Comparison of ENCODE assay signal across 8 mouse cellular contexts in the genomic region with DNA sequence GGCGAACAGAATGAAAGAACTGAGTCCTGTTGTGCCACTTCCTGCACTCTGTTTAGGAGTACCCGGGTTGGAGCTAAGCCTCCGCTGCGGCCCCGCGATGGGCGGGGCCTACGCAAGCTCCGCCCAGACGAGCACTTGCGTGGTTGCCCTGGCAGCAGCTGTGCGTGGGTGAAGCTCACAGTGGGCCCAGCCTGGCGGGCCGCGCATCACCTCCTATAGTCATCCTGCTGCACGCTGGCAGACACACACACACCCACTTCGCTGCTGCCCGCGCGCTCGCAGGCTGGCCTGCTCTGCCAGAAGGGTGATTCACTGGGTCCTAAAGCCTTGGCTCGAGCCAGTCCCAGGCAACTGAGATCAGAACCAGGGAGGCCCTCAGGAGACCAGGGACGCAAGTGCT. TPM values are rescaled to one million over a fixed set of nuclear protein-coding genes. Genes with fewer than 3 reads are reported as not detected.
DNase-seq lines count a peak whose midpoint lies in the region; ATAC-seq and TF ChIP-seq lines count a peak whose summit lies in the region.

No protein-coding gene starts in this region.

- no peaks in the 10 kb centered on the region for H3K27me3 ChIP-seq in forebrain, embryonic 14.5 days (replicated peaks; ENCODE audit: control insufficient read depth, insufficient read depth, low read length)
- H3K27me3 ChIP-seq in heart, embryonic 16.5 days (ENCODE audit: control insufficient read depth, insufficient read depth, low read length) = no peaks in the 10 kb centered on the region
- H3K27me3 ChIP-seq in midbrain, postnatal 0 days (ENCODE audit: insufficient read depth, low read length) = no peaks in the 10 kb centered on the region
- H3K27me3 ChIP-seq in testis, adult 2 months (ENCODE audit: control insufficient read depth, insufficient read depth, low read length) = no peaks in the 10 kb centered on the region

- DNase-seq in MN1 (ENCODE audit: low spot score) (peak; percentile 94), liver (peak; percentile 77)
- DNase-seq in cerebellum, adult 11 months = peak; percentile 90
- peak; percentile 94 for DNase-seq in forebrain, embryonic 14.5 days (ENCODE audit: low spot score)
- DNase-seq in kidney, postnatal 10 days = peak; percentile 85
- peak; percentile 92 for DNase-seq in midbrain, postnatal 0 days (ENCODE audit: low spot score)

- no peaks in the 10 kb centered on the region for H3K4me1 ChIP-seq in forebrain, embryonic 14.5 days (ENCODE audit: control insufficient read depth, insufficient read depth, low read length)
- H3K4me1 ChIP-seq in heart, embryonic 16.5 days (ENCODE audit: control insufficient read depth, insufficient read depth, low read length) = no peaks in the 10 kb centered on the region
- no peaks in the 10 kb centered on the region for H3K4me1 ChIP-seq in midbrain, postnatal 0 days (ENCODE audit: insufficient read depth, low read length)
- H3K4me1 ChIP-seq in testis, adult 2 months (ENCODE audit: control insufficient read depth, insufficient read depth, low read length) = no peaks in the 10 kb centered on the region; the same call in 1 of the 2 replicates

- 0 out of 2 replicates have a peak overlapping the region, but pooled peaks have one; percentile 39 for H3K27ac ChIP-seq in forebrain, embryonic 14.5 days (ENCODE audit: low read depth, low read length)
- H3K27ac ChIP-seq in heart, embryonic 16.5 days (ENCODE audit: low read length) = no peak overlapping the region
- peak overlapping the region; percentile 40 for H3K27ac ChIP-seq in midbrain, postnatal 0 days (ENCODE audit: low read depth, low read length)
- H3K27ac ChIP-seq in testis, adult 2 months (ENCODE audit: control insufficient read depth, insufficient read depth, low read depth, low read length) = peak overlapping the region; percentile 85

- under 1% methylated on average over 23 of the region's 23 CpGs for WGBS in forebrain, embryonic 14.5 days
- under 1% methylated on average over 23 of the region's 23 CpGs for WGBS in heart, embryonic 16.5 days
- WGBS in midbrain, postnatal 0 days = under 1% methylated on average over 23 of the region's 23 CpGs

- no peaks in the 10 kb centered on the region for H3K9me3 ChIP-seq in forebrain, embryonic 14.5 days (replicated peaks; ENCODE audit: control insufficient read depth, low read length)
- H3K9me3 ChIP-seq in heart, embryonic 16.5 days (replicated peaks; ENCODE audit: control insufficient read depth, low read length) = no peaks in the 10 kb centered on the region
- no peaks in the 10 kb centered on the region for H3K9me3 ChIP-seq in midbrain, postnatal 0 days (ENCODE audit: low read length)

- no peak for TF ChIP-seq CTCF in midbrain, postnatal 0 days (IDR thresholded peaks at IDR 0.05)
- no peak for TF ChIP-seq CTCF in testis, adult 2 months (IDR thresholded peaks at IDR 0.05; ENCODE audit: control insufficient read depth, insufficient read depth, insufficient replicate concordance, low read depth, low read length)

- TF ChIP-seq POLR2A in testis, adult 2 months (IDR thresholded peaks at IDR 0.05; ENCODE audit: control insufficient read depth, low read depth, low read length) = peak; percentile 98

- peak; percentile 100 for ATAC-seq in forebrain, embryonic 14.5 days
- peak; percentile 97 for ATAC-seq in heart, embryonic 16.5 days (replicated peaks; ENCODE audit: extremely low read depth, insufficient read depth, low FRiP score)
- peak; percentile 98 for ATAC-seq in midbrain, postnatal 0 days (ENCODE audit: low FRiP score)

- H3K9ac ChIP-seq in forebrain, embryonic 14.5 days (ENCODE audit: low read length) = peak overlapping the region; percentile 66
- H3K9ac ChIP-seq in heart, embryonic 16.5 days (ENCODE audit: low read length) = peak overlapping the region; percentile 60
- peak overlapping the region; percentile 50 for H3K9ac ChIP-seq in midbrain, postnatal 0 days (replicated peaks; ENCODE audit: low read length, poor library complexity, severe bottlenecking)

- H3K36me3 ChIP-seq in forebrain, embryonic 14.5 days (ENCODE audit: control insufficient read depth, insufficient read depth, low read length) = no peaks in the 10 kb centered on the region
- H3K36me3 ChIP-seq in heart, embryonic 16.5 days (ENCODE audit: control insufficient read depth, insufficient read depth) = no peaks in the 10 kb centered on the region
- H3K36me3 ChIP-seq in midbrain, postnatal 0 days (ENCODE audit: insufficient read depth, low read length) = no peaks in the 10 kb centered on the region
- no peaks in the 10 kb centered on the region for H3K36me3 ChIP-seq in testis, adult 2 months (ENCODE audit: control insufficient read depth, insufficient read depth, low read length)

- peak overlapping the region; percentile 39 for H3K4me3 ChIP-seq in forebrain, embryonic 14.5 days (ENCODE audit: low read depth, low read length)
- peak overlapping the region; percentile 61 for H3K4me3 ChIP-seq in heart, embryonic 16.5 days (ENCODE audit: low read length)
- peak overlapping the region; percentile 41 for H3K4me3 ChIP-seq in midbrain, postnatal 0 days (ENCODE audit: low read depth, low read length)
- H3K4me3 ChIP-seq in testis, adult 2 months (ENCODE audit: control insufficient read depth, low read depth, low read length) = peak overlapping the region; percentile 93

- peak overlapping the region; percentile 57 for H3K4me2 ChIP-seq in forebrain, embryonic 14.5 days (ENCODE audit: low read length)
- H3K4me2 ChIP-seq in heart, embryonic 16.5 days (ENCODE audit: low read depth, low read length) = peak overlapping the region; percentile 79
- peak overlapping the region; percentile 59 for H3K4me2 ChIP-seq in midbrain, postnatal 0 days (ENCODE audit: low read depth, low read length, poor library complexity, severe bottlenecking)

RNA-seq across cellular contexts. Expression of a gene that starts 30.3 kb away (rescaled TPM):
- polyA plus RNA-seq in forebrain, embryonic 14.5 days (2014; fragmentation: Nextera tagmentation; extraction: Ambion mirVana) = 0.69 and 0.85 TPM in 2 replicates
- 0.09 and 0.12 TPM in 2 replicates for polyA plus RNA-seq in heart, embryonic 16.5 days (2015; fragmentation: Nextera tagmentation; extraction: Ambion mirVana)
- total RNA-seq in midbrain, postnatal 0 days (2014; rRNA removed) = 1.5 and 1.7 TPM in 2 replicates
- 0.66 and 0.88 TPM in 2 replicates for polyA plus RNA-seq in midbrain, postnatal 0 days (2015; fragmentation: Nextera tagmentation; extraction: Ambion mirVana)
- polyA plus RNA-seq in testis, adult 2 months (2012; rRNA removed) = 184 and 257 TPM in 2 replicates

Comparison
In these comparisons a context has a peak if more than half of its experiments do, and no peak if none do; other contexts are left out.
1. H3K4me3 ChIP-seq: peak in every context shown above with its lines; median percentile 93 in testis, adult 2 months; 61 in heart, embryonic 16.5 days; 41 in midbrain, postnatal 0 days; 39 in forebrain, embryonic 14.5 days.
2. RNA of a gene that starts 30.3 kb away (polyA plus RNA-seq): 184 to 257 TPM in testis, adult 2 months; 0.66 to 0.88 TPM in midbrain, postnatal 0 days, 0.69 to 0.85 TPM in forebrain, embryonic 14.5 days and 0.09 to 0.12 TPM in heart, embryonic 16.5 days; every median in the first group is over 10 times any median in the second.
3. Peak in every context shown above with its lines, with median percentiles within 50 percentile points of each other: DNase-seq, ATAC-seq, H3K4me2 ChIP-seq and H3K9ac ChIP-seq.